8 mouse cellular contexts compared by ENCODE assay signal in the genomic region with DNA sequence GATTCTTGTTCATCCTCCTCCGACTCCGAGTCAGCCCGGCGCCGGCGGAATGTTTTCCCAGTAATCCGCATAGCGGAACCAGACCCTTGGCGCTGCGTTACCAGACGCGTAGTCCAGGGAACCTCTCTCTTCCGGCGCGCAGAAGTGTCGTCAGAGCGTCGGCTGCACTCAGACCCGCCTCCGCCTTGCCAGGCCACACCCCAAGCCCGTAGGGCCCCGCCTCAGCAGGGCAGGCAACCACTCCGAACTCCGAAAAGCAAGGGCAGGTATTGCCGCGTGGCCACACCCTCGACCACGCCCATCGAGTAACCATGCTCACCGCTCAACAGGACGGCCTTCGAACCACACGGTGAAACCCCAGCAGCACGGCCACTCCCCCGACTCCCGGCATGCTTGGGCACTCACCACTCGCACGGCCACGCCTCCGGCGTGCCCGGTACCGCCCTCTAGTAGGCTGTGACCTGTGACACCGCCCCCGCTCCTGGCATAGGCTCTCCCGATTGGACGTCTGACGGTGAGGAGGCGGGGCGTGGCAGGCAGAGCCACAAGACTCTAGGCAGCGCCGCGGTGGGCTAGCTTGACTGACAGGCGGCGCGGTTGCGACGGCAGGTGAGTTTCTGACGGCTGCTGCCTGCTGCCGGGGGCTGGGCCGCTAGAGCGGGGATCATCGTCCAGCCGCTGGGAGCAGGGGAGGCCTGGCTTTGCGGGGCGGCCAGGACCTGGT. TPM values are rescaled to one million over a fixed set of nuclear protein-coding genes. Genes with fewer than 3 reads are reported as not detected.
DNase-seq lines count a peak whose midpoint lies in the region; ATAC-seq and TF ChIP-seq lines count a peak whose summit lies in the region.

A gene (minus strand): TSS at position 412 of the 724 bp plus-strand sequence.
A gene (plus strand): TSS at position 490 of the 724 bp plus-strand sequence.

- WGBS in forebrain, embryonic 11.5 days, result under 1% methylated on average over 65 of the region's 66 CpGs
- WGBS in heart, embryonic 16.5 days, result under 1% methylated on average over 64 of the region's 66 CpGs
- under 1% methylated on average over 66 of the region's 66 CpGs for WGBS in liver, embryonic 15.5 days (ENCODE audit: insufficient replicate concordance)
- WGBS in neural tube, embryonic 12.5 days, result under 1% methylated on average over 66 of the region's 66 CpGs

- peak within 1 kb of the TSS; percentile 87 to 97 (median 89) for H3K4me3 ChIP-seq in CH12.LX (replicated peaks in 1 of 3; ENCODE audit: low read depth in 2 of 3, low read length in 2 of 3, poor library complexity in 1 of 3)
- peak within 1 kb of the TSS; percentile 78 for H3K4me3 ChIP-seq in forebrain, embryonic 11.5 days (ENCODE audit: low read depth, low read length)
- peak within 1 kb of the TSS; percentile 89 for H3K4me3 ChIP-seq in heart, embryonic 16.5 days (ENCODE audit: low read length)
- peak within 1 kb of the TSS; percentile 93 for H3K4me3 ChIP-seq in liver, embryonic 15.5 days (replicated peaks)
- H3K4me3 ChIP-seq in neural tube, embryonic 12.5 days, result peak within 1 kb of the TSS; percentile 71

- no peaks in the 10 kb centered on the region for H3K9me3 ChIP-seq in CH12.LX (replicated peaks; ENCODE audit: low read length)
- H3K9me3 ChIP-seq in forebrain, embryonic 11.5 days (ENCODE audit: control insufficient read depth, low read length), result no peaks in the 10 kb centered on the region
- H3K9me3 ChIP-seq in heart, embryonic 16.5 days (replicated peaks; ENCODE audit: control insufficient read depth, low read length), result no peaks in the 10 kb centered on the region
- H3K9me3 ChIP-seq in liver, embryonic 15.5 days (replicated peaks), result no peaks in the 10 kb centered on the region
- no peaks in the 10 kb centered on the region for H3K9me3 ChIP-seq in neural tube, embryonic 12.5 days

- peak within 1 kb of the TSS; percentile 85 for H3K4me2 ChIP-seq in CH12.LX (ENCODE audit: insufficient read depth, low read depth, poor library complexity, severe bottlenecking)
- peak within 1 kb of the TSS; percentile 78 for H3K4me2 ChIP-seq in forebrain, embryonic 11.5 days (ENCODE audit: low read depth, low read length, severe bottlenecking)
- peak within 1 kb of the TSS; percentile 77 for H3K4me2 ChIP-seq in heart, embryonic 16.5 days (ENCODE audit: low read depth, low read length)
- H3K4me2 ChIP-seq in liver, embryonic 15.5 days, result peak within 1 kb of the TSS; percentile 93
- peak within 1 kb of the TSS; percentile 82 for H3K4me2 ChIP-seq in neural tube, embryonic 12.5 days (replicated peaks)

- peak; percentile 75 for TF ChIP-seq POLR2A in CH12.LX (IDR thresholded peaks at IDR 0.05; ENCODE audit: low read depth, low read length)

- dilution Hi-C loops in CH12.LX (cut with MboI; ENCODE audit: extremely low pct_ligation_motif_present, extremely low pct_unique_long_range_greater_than_20kb, low sequenced_read_pairs), result no loop called here

- TF ChIP-seq EP300 in CH12.LX (IDR thresholded peaks at IDR 0.05; ENCODE audit: low read length), result no peak; the same call in 1 of the 2 replicates

- 0 out of 2 replicates have a peak within 1 kb of the TSS, but pooled peaks have one; percentile 1 for H3K27ac ChIP-seq in CH12.LX (ENCODE audit: insufficient read depth, low read depth)
- 0 out of 2 replicates have a peak within 1 kb of the TSS, but pooled peaks have one; percentile 18 for H3K27ac ChIP-seq in forebrain, embryonic 11.5 days (ENCODE audit: low read depth, low read length)
- peak within 1 kb of the TSS; percentile 67 for H3K27ac ChIP-seq in heart, embryonic 16.5 days (ENCODE audit: low read length)
- peak within 1 kb of the TSS; percentile 72 for H3K27ac ChIP-seq in liver, embryonic 15.5 days (replicated peaks)
- no peak within 1 kb of the TSS for H3K27ac ChIP-seq in neural tube, embryonic 12.5 days

- peaks cover 8% of the 10 kb centered on the region for H3K79me2 ChIP-seq in CH12.LX (replicated peaks; ENCODE audit: control insufficient read depth, extremely low read depth, insufficient read depth, poor library complexity, severe bottlenecking)

- no peaks in the 10 kb centered on the region for H3K27me3 ChIP-seq in CH12.LX (replicated peaks)
- H3K27me3 ChIP-seq in forebrain, embryonic 11.5 days (ENCODE audit: control insufficient read depth, insufficient read depth, low read length), result no peaks in the 10 kb centered on the region
- no peaks in the 10 kb centered on the region for H3K27me3 ChIP-seq in heart, embryonic 16.5 days (ENCODE audit: control insufficient read depth, insufficient read depth, low read length)
- H3K27me3 ChIP-seq in liver, embryonic 15.5 days, result no peaks in the 10 kb centered on the region
- H3K27me3 ChIP-seq in neural tube, embryonic 12.5 days (replicated peaks), result no peaks in the 10 kb centered on the region

- peak in 1 of 2 experiments; percentile 15; a peak in 2 of 4 replicates for TF ChIP-seq CTCF in CH12.LX (conservative IDR thresholded peaks at IDR 0.05 in 1 of 2, IDR thresholded peaks at IDR 0.05 in 1 of 2; ENCODE audit: low read depth in 2 of 2, low read length in 2 of 2)

- no peak for TF ChIP-seq RAD21 in CH12.LX (IDR thresholded peaks at IDR 0.05; ENCODE audit: low read depth, low read length)

- peak; percentile 97 for ATAC-seq in forebrain, embryonic 11.5 days (replicated peaks; ENCODE audit: low FRiP score)
- ATAC-seq in heart, embryonic 16.5 days (replicated peaks; ENCODE audit: extremely low read depth, insufficient read depth, low FRiP score), result peak; percentile 98
- ATAC-seq in liver, embryonic 15.5 days (ENCODE audit: insufficient read depth), result peak; percentile 96
- ATAC-seq in neural tube, embryonic 12.5 days (ENCODE audit: low FRiP score, low read depth), result peak; percentile 99

- in situ Hi-C loops in CH12.LX (cut with MboI; ENCODE audit: low pct_ligation_motif_present, low pct_unique_long_range_greater_than_20kb, low sequenced_read_pairs), result no loop called here

- peaks cover 24 to 39% of the 10 kb centered on the region in 2 experiments for H3K36me3 ChIP-seq in CH12.LX (replicated peaks in 1 of 2; ENCODE audit: control insufficient read depth in 1 of 2, insufficient read depth in 1 of 2, low read length in 1 of 2)
- no peaks in the 10 kb centered on the region; the same call in 1 of the 2 replicates for H3K36me3 ChIP-seq in forebrain, embryonic 11.5 days (ENCODE audit: control insufficient read depth, insufficient read depth, low read length)
- H3K36me3 ChIP-seq in heart, embryonic 16.5 days (ENCODE audit: control insufficient read depth, insufficient read depth), result peaks cover 11% of the 10 kb centered on the region
- H3K36me3 ChIP-seq in liver, embryonic 15.5 days (replicated peaks), result peaks cover 25% of the 10 kb centered on the region
- peaks cover 31% of the 10 kb centered on the region for H3K36me3 ChIP-seq in neural tube, embryonic 12.5 days

- H3K9ac ChIP-seq in CH12.LX (ENCODE audit: insufficient read depth, low read depth), result peak within 1 kb of the TSS; percentile 62
- H3K9ac ChIP-seq in forebrain, embryonic 11.5 days (ENCODE audit: low read length), result peak within 1 kb of the TSS; percentile 66
- H3K9ac ChIP-seq in heart, embryonic 16.5 days (ENCODE audit: low read length), result peak within 1 kb of the TSS; percentile 78
- H3K9ac ChIP-seq in liver, embryonic 15.5 days, result peak within 1 kb of the TSS; percentile 73
- peak within 1 kb of the TSS; percentile 70 for H3K9ac ChIP-seq in neural tube, embryonic 12.5 days

- peak; percentile 100 for DNase-seq in CH12.LX (ENCODE audit: extremely low read depth)
- DNase-seq in c-Kit-positive CD71-positive TER-119-negative erythroid progenitor cells, embryonic 14.5 days (ENCODE audit: low read depth), result peak; percentile 99
- DNase-seq in forebrain, embryonic 11.5 days (ENCODE audit: low spot score), result peak; percentile 100
- peak; percentile 100 for DNase-seq in kidney, postnatal 36 days
- DNase-seq in telencephalon, adult 2 months (ENCODE audit: low read depth, low spot score), result peak; percentile 100

- H3K4me1 ChIP-seq in CH12.LX (ENCODE audit: control insufficient read depth in 1 of 2, insufficient read depth in 2 of 2), result peaks cover 18 to 46% of the 10 kb centered on the region in 2 experiments
- H3K4me1 ChIP-seq in forebrain, embryonic 11.5 days (replicated peaks; ENCODE audit: control insufficient read depth, insufficient read depth, low read length), result peaks cover 3% of the 10 kb centered on the region; the same call in 1 of the 2 replicates
- peaks cover 18% of the 10 kb centered on the region for H3K4me1 ChIP-seq in heart, embryonic 16.5 days (ENCODE audit: control insufficient read depth, insufficient read depth, low read length)
- H3K4me1 ChIP-seq in liver, embryonic 15.5 days (replicated peaks), result peaks cover 43% of the 10 kb centered on the region
- H3K4me1 ChIP-seq in neural tube, embryonic 12.5 days, result peaks cover 18% of the 10 kb centered on the region

TF ChIP-seq in CH12.LX, 34 proteins besides CTCF, POLR2A, EP300 and RAD21 (continues in another document):
- TF ChIP-seq MAX (IDR thresholded peaks at IDR 0.05; ENCODE audit: low read length), result peak; percentile 79
- no peak; the same call in 1 of the 2 replicates for TF ChIP-seq GABPA (IDR thresholded peaks at IDR 0.05; ENCODE audit: insufficient replicate concordance, low read depth, low read length)
- TF ChIP-seq TCF12 (IDR thresholded peaks at IDR 0.05; ENCODE audit: low read depth, low read length), result peak; percentile 57
- TF ChIP-seq MYC (IDR thresholded peaks at IDR 0.05; ENCODE audit: low read depth, low read length), result peak; percentile 70; the same call in 1 of the 2 replicates
- peak; percentile 89 for TF ChIP-seq HCFC1 (IDR thresholded peaks at IDR 0.05; ENCODE audit: low read depth, low read length)
- TF ChIP-seq NELFE (IDR thresholded peaks at IDR 0.05; ENCODE audit: low read depth, low read length), result peak; percentile 80

RNA-seq across cellular contexts. Expression of the first gene that starts in this region (rescaled TPM):
- total RNA-seq in CH12.LX (2012; rRNA removed) (43.2 and 49.0 TPM in 2 replicates), CH12.LX (2014; rRNA removed) (40.5 and 43.4 TPM in 2 replicates)
- 68.1 and 94.0 TPM in 2 replicates for polyA plus RNA-seq in CH12.LX (2012; ENCODE audit: insufficient read length, low read depth)
- polyA plus RNA-seq in forebrain, embryonic 11.5 days (2014; fragmentation: Nextera tagmentation; extraction: Ambion mirVana), result 59.7 and 63.6 TPM in 2 replicates
- polyA plus RNA-seq in heart, embryonic 16.5 days (2015; fragmentation: Nextera tagmentation; extraction: Ambion mirVana), result 38.1 and 42.5 TPM in 2 replicates
- 23.1 and 24.6 TPM in 2 replicates for polyA plus RNA-seq in liver, embryonic 15.5 days (2015; fragmentation: Nextera tagmentation; extraction: Ambion mirVana)
- polyA plus RNA-seq in neural tube, embryonic 12.5 days (2016; fragmentation: Nextera tagmentation; extraction: Ambion mirVana), result 81.7 and 85.0 TPM in 2 replicates

RNA-seq across cellular contexts. Expression of the second gene that starts in this region (rescaled TPM):
- total RNA-seq in CH12.LX (2012; rRNA removed) (10.1 and 13.8 TPM in 2 replicates), CH12.LX (2014; rRNA removed) (2.5 and 3.4 TPM in 2 replicates)
- polyA plus RNA-seq in CH12.LX (2012; ENCODE audit: insufficient read length, low read depth), result 11.0 and 12.0 TPM in 2 replicates
- 17.7 and 21.3 TPM in 2 replicates for polyA plus RNA-seq in forebrain, embryonic 11.5 days (2014; fragmentation: Nextera tagmentation; extraction: Ambion mirVana)
- polyA plus RNA-seq in heart, embryonic 16.5 days (2015; fragmentation: Nextera tagmentation; extraction: Ambion mirVana), result 41.7 and 49.3 TPM in 2 replicates
- 4.3 and 4.8 TPM in 2 replicates for polyA plus RNA-seq in liver, embryonic 15.5 days (2015; fragmentation: Nextera tagmentation; extraction: Ambion mirVana)
- 42.3 and 43.0 TPM in 2 replicates for polyA plus RNA-seq in neural tube, embryonic 12.5 days (2016; fragmentation: Nextera tagmentation; extraction: Ambion mirVana)
